Mouse (Mus musculus) limb, embryonic 13.5 days (tissue): ENCODE results near the gene Zswim1. TPM values are rescaled to one million over a fixed set of nuclear protein-coding genes. Genes with fewer than 3 reads are reported as not detected.
"Not testable (repeated sequence)": the region's sequence is repeated elsewhere in the genome, so short reads cannot be mapped to it uniquely, and the experiment has no call there.

Experiments used
- ATAC-seq: fragments of 200-750 bp; cut with Nextera tagmentation; 2 replicates; pipeline ENCODE4 v1.8.0; 2017; ENCODE audit warnings: low read depth, moderate number of reproducible peaks, moderate TSS enrichment; ENCODE audit not compliant: low FRiP score
- H3K27ac ChIP-seq: fragments of 300-500 bp; sonication (generic); 2 replicates; pipeline ENCODE4 v1.5.1; 2015; ENCODE audit warnings: inconsistent platforms, mild to moderate bottlenecking, moderate library complexity
- H3K27me3 ChIP-seq: fragments of 300-500 bp; sonication (generic); 2 replicates; pipeline ENCODE4 v1.6.1; 2015; ENCODE audit warnings: mild to moderate bottlenecking, inconsistent platforms
- H3K36me3 ChIP-seq: fragments of 300-500 bp; sonication (generic); 2 replicates; pipeline ENCODE4 v1.6.1; 2015; ENCODE audit warnings: inconsistent platforms, mild to moderate bottlenecking, moderate library complexity
- H3K4me1 ChIP-seq: fragments of 300-500 bp; sonication (generic); 2 replicates; pipeline ENCODE4 v1.6.1; 2015; ENCODE audit warnings: inconsistent platforms
- H3K4me2 ChIP-seq: fragments of 300-500 bp; sonication (generic); replicated peaks from 2 replicates; pipeline ENCODE4 v1.6.1; 2015; ENCODE audit warnings: inconsistent platforms, mild to moderate bottlenecking, moderate library complexity
- H3K4me3 ChIP-seq: fragments of 300-500 bp; sonication (generic); 2 replicates; pipeline ENCODE4 v1.5.1; 2015; ENCODE audit warnings: moderate library complexity, mild to moderate bottlenecking, inconsistent platforms
- H3K9ac ChIP-seq: fragments of 300-500 bp; sonication (generic); 2 replicates; pipeline ENCODE4 v1.6.1; 2015; ENCODE audit warnings: mild to moderate bottlenecking, inconsistent platforms
- H3K9me3 ChIP-seq: fragments of 300-500 bp; sonication (generic); 2 replicates; pipeline ENCODE4 v1.6.1; 2016; ENCODE audit warnings: inconsistent platforms
- WGBS: fragments of 180-500 bp; shearing (Covaris S2); methylation state at CpG from one replicate; pipeline ENCODE4 v1.1.7; 2015; 5-methylcytosine and 5-hydroxymethylcytosine counted together
- polyA plus RNA-seq: library from polyadenylated mRNA; unstranded; fragments of >200 nt; fragmentation: Nextera tagmentation; extraction: Ambion mirVana; gene quantifications from 2 replicates; pipeline ENCODE4 v1.2.1, GENCODE M21; 2015

Gene Zswim1
- polyA plus RNA-seq, 1 experiment from 2014 or later = 17.8 TPM

- H3K9ac ChIP-seq = no peak overlapping the region
- H3K36me3 ChIP-seq = peaks cover 80% of the 10 kb centered on the region
- H3K4me1 ChIP-seq = no peaks in the 10 kb centered on the region
- no peak overlapping the region for H3K27ac ChIP-seq
- 41% methylated on average over 5 of the region's 5 CpGs for WGBS
- H3K4me2 ChIP-seq = no peak overlapping the region
- no peaks in the 10 kb centered on the region for H3K27me3 ChIP-seq
- H3K4me3 ChIP-seq = no peak overlapping the region
- no peaks in the 10 kb centered on the region for H3K9me3 ChIP-seq
- ATAC-seq = peak; percentile 57; the same call in 1 of the 2 replicates
These were observed 28.2 kb upstream of the Zswim1 start for GRCm38 (mm10) chr2:164794293-164794692.

DNA sequence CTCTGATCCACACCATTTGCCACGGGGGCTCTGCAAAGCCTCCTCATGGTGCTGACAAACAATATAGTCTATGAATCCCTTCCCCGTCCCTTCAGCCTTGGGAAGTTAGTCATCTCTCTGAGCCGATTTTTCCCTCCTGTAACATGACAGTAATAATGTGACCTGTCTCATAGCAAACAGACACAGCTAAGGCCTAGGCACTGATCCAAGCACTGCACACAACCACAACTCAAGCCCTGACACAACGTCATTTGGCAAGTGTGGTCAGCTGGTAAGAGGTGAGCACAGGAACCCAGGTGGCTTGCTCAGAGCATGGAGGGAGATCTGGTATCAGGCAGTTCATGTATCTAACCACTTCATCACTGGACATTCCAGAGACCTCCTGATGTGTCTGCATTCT is 26.6 kb upstream of the Zswim1 start:
- Histone ChIP-seq H3K9ac (no peak overlapping the region), H3K4me3 (no peak overlapping the region), H3K9me3 (no peaks in the 10 kb centered on the region), H3K27ac (no peak overlapping the region), H3K27me3 (no peaks in the 10 kb centered on the region), H3K4me1 (no peaks in the 10 kb centered on the region), H3K36me3 (peaks cover 86% of the 10 kb centered on the region), H3K4me2 (no peak overlapping the region)
- 79% methylated on average over 4 of the region's 4 CpGs for WGBS
- no peak for ATAC-seq

- not testable (repeated sequence) for H3K4me2 ChIP-seq, ATAC-seq, H3K27ac ChIP-seq, H3K9ac ChIP-seq, H3K9me3 ChIP-seq, H3K27me3 ChIP-seq, H3K4me3 ChIP-seq, H3K4me1 ChIP-seq
- 86% methylated on average over 6 of the region's 6 CpGs for WGBS
- peaks cover 79% of the 10 kb centered on the region for H3K36me3 ChIP-seq
These were observed 23.9 kb upstream of the Zswim1 start for GRCm38 (mm10) chr2:164798554-164798953.

GRCm38 (mm10) chr2:164800252-164801004 is 22.1 kb upstream of the Zswim1 start:
- Histone ChIP-seq H3K27ac (no peak overlapping the region), H3K9me3 (no peaks in the 10 kb centered on the region), H3K4me1 (peaks cover 12% of the 10 kb centered on the region), H3K9ac (no peak overlapping the region), H3K4me3 (no peak overlapping the region), H3K27me3 (no peaks in the 10 kb centered on the region), H3K4me2 (no peak overlapping the region), H3K36me3 (peaks cover 67% of the 10 kb centered on the region)
- 92% methylated on average over 13 of the region's 13 CpGs for WGBS
- no peak for ATAC-seq

- H3K4me1 ChIP-seq = peaks cover 12% of the 10 kb centered on the region
- peak overlapping the region; percentile 83 for H3K9ac ChIP-seq
- no peak for ATAC-seq
- H3K27ac ChIP-seq = no peak overlapping the region
- H3K27me3 ChIP-seq = no peaks in the 10 kb centered on the region
- 89% methylated on average over 16 of the region's 16 CpGs for WGBS
- no peaks in the 10 kb centered on the region for H3K9me3 ChIP-seq
- H3K4me2 ChIP-seq = peak overlapping the region; percentile 70
- H3K36me3 ChIP-seq = peaks cover 44% of the 10 kb centered on the region
- peak overlapping the region; percentile 75 for H3K4me3 ChIP-seq
These were observed 19.1 kb upstream of the Zswim1 start for GRCm38 (mm10) chr2:164803201-164803920.

DNA sequence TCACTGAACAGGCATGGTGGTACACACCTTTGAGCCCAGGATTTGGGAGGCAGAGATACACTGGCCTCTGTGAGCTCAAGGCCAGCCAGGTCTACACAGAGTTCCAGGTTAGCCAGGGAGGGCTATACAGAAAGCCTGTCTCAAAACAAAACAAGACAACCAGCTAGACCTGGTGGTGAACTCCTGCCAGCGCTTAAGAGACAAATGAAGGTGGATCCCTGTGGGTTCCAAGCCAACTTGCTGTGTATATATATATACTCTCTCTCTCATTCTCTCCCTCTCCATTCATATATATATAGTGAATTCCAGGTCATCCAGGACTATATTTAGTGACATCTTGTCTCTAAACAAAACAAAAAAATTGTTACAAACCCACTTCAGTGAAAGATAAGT is 18.6 kb upstream of the Zswim1 start:
- 56% methylated on average over 1 of the region's 1 CpGs for WGBS
- H3K36me3 ChIP-seq = peaks cover 42% of the 10 kb centered on the region
- no peak for ATAC-seq
- H3K4me1 ChIP-seq = peaks cover 12% of the 10 kb centered on the region
- H3K27ac ChIP-seq = no peak overlapping the region
- no peaks in the 10 kb centered on the region for H3K9me3 ChIP-seq
- H3K9ac ChIP-seq = peak overlapping the region; percentile 83
- peak overlapping the region; percentile 70 for H3K4me2 ChIP-seq
- peak overlapping the region; percentile 75 for H3K4me3 ChIP-seq
- H3K27me3 ChIP-seq = no peaks in the 10 kb centered on the region

GRCm38 (mm10) chr2:164804533-164805331 is 17.8 kb upstream of the Zswim1 start, which contains the start of the genes Acot8 and Zswim3:
Gene Acot8, minus strand, starts transcription at chr2:164804882.
Gene Zswim3, plus strand, starts transcription at chr2:164805098.
- H3K4me2 ChIP-seq = peak within 1 kb of the TSS; percentile 84
- H3K36me3 ChIP-seq = peaks cover 38% of the 10 kb centered on the region
- H3K4me1 ChIP-seq = peaks cover 12% of the 10 kb centered on the region
- no peaks in the 10 kb centered on the region for H3K27me3 ChIP-seq
- ATAC-seq = peak; percentile 97
- WGBS = under 1% methylated on average over 47 of the region's 47 CpGs
- H3K9ac ChIP-seq = peak within 1 kb of the TSS; percentile 83
- no peaks in the 10 kb centered on the region for H3K9me3 ChIP-seq
- H3K4me3 ChIP-seq = peak within 1 kb of the TSS; percentile 75
- peak within 1 kb of the TSS; percentile 72; the same call in 1 of the 2 replicates for H3K27ac ChIP-seq

GRCm38 (mm10) chr2:164805332-164805718 is 17.2 kb upstream of the Zswim1 start:
- peak overlapping the region; percentile 75 for H3K4me3 ChIP-seq
- WGBS = 2% methylated on average over 21 of the region's 21 CpGs
- H3K27ac ChIP-seq = no peak overlapping the region
- H3K9me3 ChIP-seq = no peaks in the 10 kb centered on the region
- H3K4me1 ChIP-seq = peaks cover 12% of the 10 kb centered on the region
- H3K4me2 ChIP-seq = peak overlapping the region; percentile 84
- no peaks in the 10 kb centered on the region for H3K27me3 ChIP-seq
- peaks cover 32% of the 10 kb centered on the region for H3K36me3 ChIP-seq
- peak; percentile 17; the same call in 1 of the 2 replicates for ATAC-seq
- peak overlapping the region; percentile 74 for H3K9ac ChIP-seq

- H3K4me2 ChIP-seq = peak overlapping the region; percentile 84; the same call in 1 of the 2 replicates
- H3K36me3 ChIP-seq = peaks cover 20% of the 10 kb centered on the region
- no peak overlapping the region for H3K9ac ChIP-seq
- 80% methylated on average over 7 of the region's 7 CpGs for WGBS
- no peak overlapping the region for H3K27ac ChIP-seq
- H3K4me3 ChIP-seq = no peak overlapping the region
- peaks cover 12% of the 10 kb centered on the region for H3K4me1 ChIP-seq
- no peaks in the 10 kb centered on the region for H3K9me3 ChIP-seq
- H3K27me3 ChIP-seq = no peaks in the 10 kb centered on the region
- ATAC-seq = no peak
These were observed 15.9 kb upstream of the Zswim1 start for GRCm38 (mm10) chr2:164806614-164807013.

- ATAC-seq = no peak
- Histone ChIP-seq H3K9ac (no peak overlapping the region), H3K4me3 (no peak overlapping the region), H3K4me2 (no peak overlapping the region), H3K27me3 (no peaks in the 10 kb centered on the region), H3K9me3 (no peaks in the 10 kb centered on the region), H3K27ac (no peak overlapping the region), H3K36me3 (peaks cover 8% of the 10 kb centered on the region), H3K4me1 (no peaks in the 10 kb centered on the region)
- 53% methylated on average over 2 of the region's 2 CpGs for WGBS
These were observed 8.9 kb upstream of the Zswim1 start for GRCm38 (mm10) chr2:164813557-164813956.

DNA sequence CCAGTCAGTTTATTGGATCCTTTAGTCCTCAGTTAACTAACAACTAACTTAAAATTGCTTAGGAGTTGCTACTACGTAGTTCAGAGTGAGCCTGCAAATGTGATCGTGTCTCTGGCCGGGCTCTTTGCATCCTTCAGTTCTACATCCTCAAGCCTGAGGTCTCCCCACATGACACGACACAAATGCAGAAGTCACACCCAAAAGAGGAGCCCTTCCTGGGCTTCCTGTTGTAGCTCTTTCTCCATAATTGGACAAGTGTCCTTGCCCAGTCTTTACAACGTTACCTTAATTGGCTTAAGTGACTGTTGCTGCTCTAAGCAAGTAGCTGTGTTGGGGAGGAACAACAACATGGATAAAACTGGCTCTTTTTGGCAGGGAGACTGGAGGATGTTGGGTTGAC is 7.1 kb upstream of the Zswim1 start:
- no peaks in the 10 kb centered on the region for H3K27me3 ChIP-seq
- ATAC-seq = no peak
- H3K4me2 ChIP-seq = no peak overlapping the region
- no peaks in the 10 kb centered on the region for H3K9me3 ChIP-seq
- no peak overlapping the region for H3K9ac ChIP-seq
- no peaks in the 10 kb centered on the region for H3K4me1 ChIP-seq
- WGBS = 77% methylated on average over 5 of the region's 5 CpGs
- H3K27ac ChIP-seq = no peak overlapping the region
- H3K4me3 ChIP-seq = no peak overlapping the region
- H3K36me3 ChIP-seq = peaks cover 5% of the 10 kb centered on the region; the same call in 1 of the 2 replicates

- Histone ChIP-seq H3K27me3 (no peaks in the 10 kb centered on the region), H3K9ac (no peak overlapping the region), H3K27ac (no peak overlapping the region), H3K4me3 (no peak overlapping the region), H3K36me3 (peaks cover 9% of the 10 kb centered on the region), H3K4me2 (no peak overlapping the region), H3K9me3 (no peaks in the 10 kb centered on the region), H3K4me1 (no peaks in the 10 kb centered on the region)
- no peak for ATAC-seq
- 93% methylated on average over 8 of the region's 8 CpGs for WGBS
These were observed 6.7 kb upstream of the Zswim1 start for GRCm38 (mm10) chr2:164815821-164816220.
